Mouse (Mus musculus): Measurements from ENCODE around the gene 1810055G02Rik. TPM values are rescaled to one million over a fixed set of nuclear protein-coding genes. Genes with fewer than 3 reads are reported as not detected.

Gene 1810055G02Rik
- polyA plus RNA-seq, 1 experiment from 2014 or later = 54.4 TPM

DNA sequence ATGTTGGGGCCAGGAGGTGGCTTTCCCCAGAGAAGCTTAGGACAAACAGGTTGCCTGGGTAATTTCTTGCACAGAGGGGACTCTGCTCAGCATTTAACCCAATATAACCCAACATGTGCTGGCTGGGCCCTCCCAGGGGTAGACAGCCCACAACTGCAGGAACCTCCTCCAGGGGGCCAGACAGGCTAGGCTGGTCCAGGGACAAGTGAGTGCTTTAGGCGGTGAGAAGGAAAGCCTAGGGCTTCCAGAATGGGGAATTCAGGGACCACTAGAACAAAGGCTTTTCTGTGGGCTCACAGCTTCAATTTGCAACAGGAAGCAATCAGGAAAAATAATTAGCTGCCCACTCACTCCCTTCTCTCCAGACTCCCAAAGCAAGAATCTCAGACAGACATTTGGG is 23.7 kb upstream of the 1810055G02Rik start:
- 8% methylated on average over 1 of the region's 1 CpGs for WGBS
- H3K4me2 ChIP-seq (replicated peaks) = peak overlapping the region; percentile 96
- peak overlapping the region; percentile 90 for H3K27ac ChIP-seq
- H3K4me3 ChIP-seq = peak overlapping the region; percentile 97
- H3K27me3 ChIP-seq = no peaks in the 10 kb centered on the region
- peak overlapping the region; percentile 99 for H3K9ac ChIP-seq
- no peaks in the 10 kb centered on the region for H3K9me3 ChIP-seq
- ATAC-seq (ENCODE audit: low FRiP score, low read depth) = no peak
- peaks cover 75% of the 10 kb centered on the region for H3K4me1 ChIP-seq
- no peaks in the 10 kb centered on the region for H3K36me3 ChIP-seq

GRCm38 (mm10) chr19:3684957-3685580 is 23.0 kb upstream of the 1810055G02Rik start:
- no peaks in the 10 kb centered on the region for H3K9me3 ChIP-seq
- WGBS = 4% methylated on average over 11 of the region's 11 CpGs
- peak overlapping the region; percentile 96 for H3K4me2 ChIP-seq (replicated peaks)
- peak overlapping the region; percentile 99 for H3K9ac ChIP-seq
- H3K4me3 ChIP-seq = peak overlapping the region; percentile 97
- no peak for ATAC-seq (ENCODE audit: low FRiP score, low read depth)
- no peaks in the 10 kb centered on the region for H3K36me3 ChIP-seq
- no peaks in the 10 kb centered on the region for H3K27me3 ChIP-seq
- peaks cover 72% of the 10 kb centered on the region for H3K4me1 ChIP-seq
- H3K27ac ChIP-seq = peak overlapping the region; percentile 90

GRCm38 (mm10) chr19:3685611-3686214 is 22.4 kb upstream of the 1810055G02Rik start:
- Histone ChIP-seq H3K4me3 (peak overlapping the region; percentile 97), H3K9ac (peak overlapping the region; percentile 99), H3K9me3 (no peaks in the 10 kb centered on the region), H3K27me3 (no peaks in the 10 kb centered on the region), H3K36me3 (no peaks in the 10 kb centered on the region), H3K27ac (peak overlapping the region; percentile 90), H3K4me1 (peaks cover 66% of the 10 kb centered on the region), H3K4me2 (replicated peaks) (peak overlapping the region; percentile 96)
- ATAC-seq (ENCODE audit: low FRiP score, low read depth) = peak; percentile 37
- WGBS = under 1% methylated on average over 43 of the region's 45 CpGs

- no peaks in the 10 kb centered on the region for H3K36me3 ChIP-seq
- peak; percentile 55; the same call in 1 of the 2 replicates for ATAC-seq (ENCODE audit: low FRiP score, low read depth)
- H3K27ac ChIP-seq = peak within 1 kb of the TSS; percentile 90
- H3K9me3 ChIP-seq = no peaks in the 10 kb centered on the region
- WGBS = under 1% methylated on average over 51 of the region's 83 CpGs
- no peaks in the 10 kb centered on the region for H3K27me3 ChIP-seq
- H3K4me2 ChIP-seq (replicated peaks) = peak within 1 kb of the TSS; percentile 96
- peaks cover 59% of the 10 kb centered on the region for H3K4me1 ChIP-seq
- peak within 1 kb of the TSS; percentile 97 for H3K4me3 ChIP-seq
- peak within 1 kb of the TSS; percentile 99 for H3K9ac ChIP-seq
Observed at GRCm38 (mm10) chr19:3686215-3686894, 21.7 kb upstream of the 1810055G02Rik start, which contains the start of gene Lrp5. TSS of gene Lrp5 (minus strand) at chr19:3686564.

DNA sequence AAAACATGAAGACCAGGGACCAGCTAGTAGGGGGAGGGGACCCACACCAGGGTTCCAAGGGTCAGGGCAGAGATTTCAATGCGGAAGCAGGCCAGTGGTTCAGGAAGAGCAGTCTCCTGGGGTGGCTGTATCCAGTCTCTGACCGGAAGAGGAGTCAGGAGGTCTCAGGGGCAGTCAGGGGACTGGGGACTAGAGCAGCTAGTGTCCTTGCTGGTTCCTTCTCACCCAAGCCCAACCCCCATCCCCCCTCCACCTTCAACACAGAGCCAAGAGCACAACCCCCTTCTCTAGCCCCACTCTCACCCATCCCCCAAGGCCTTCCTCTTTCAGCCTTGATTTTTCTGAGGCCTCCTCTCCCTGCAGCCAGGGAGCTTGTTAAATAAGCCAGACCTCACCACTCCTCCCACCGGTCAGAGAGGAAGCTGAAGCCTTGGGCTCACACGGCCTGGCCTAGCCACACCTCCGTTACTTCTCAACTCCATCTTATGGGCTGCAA is 20.4 kb upstream of the 1810055G02Rik start:
- Histone ChIP-seq H3K4me2 (replicated peaks) (peak overlapping the region; percentile 9), H3K4me1 (peaks cover 46% of the 10 kb centered on the region), H3K27ac (peak overlapping the region; percentile 39), H3K27me3 (no peaks in the 10 kb centered on the region), H3K9me3 (no peaks in the 10 kb centered on the region), H3K4me3 (no peak overlapping the region), H3K36me3 (no peaks in the 10 kb centered on the region), H3K9ac (no peak overlapping the region)
- peak; percentile 42; the same call in 1 of the 2 replicates for ATAC-seq (ENCODE audit: low FRiP score, low read depth)
- 16% methylated on average over 5 of the region's 5 CpGs for WGBS

DNA sequence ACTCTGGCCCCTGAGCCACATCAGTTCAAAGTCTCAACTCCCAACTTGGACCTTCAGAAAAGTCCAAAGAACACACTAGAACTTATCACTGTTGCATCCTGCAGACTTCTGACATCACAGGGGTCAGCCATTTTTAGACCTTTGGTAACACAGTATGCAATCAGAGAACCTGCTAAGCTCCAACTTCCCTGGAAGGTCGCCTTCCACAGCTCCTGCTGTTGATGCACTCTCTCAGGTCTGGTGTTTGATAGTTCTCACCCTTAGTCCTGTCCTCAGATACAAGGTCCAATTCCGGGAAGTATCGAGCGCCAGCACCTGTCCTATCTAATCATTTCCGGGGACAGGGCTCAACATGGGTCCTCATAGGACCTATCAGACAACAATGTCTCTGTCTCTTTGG is 16.8 kb upstream of the 1810055G02Rik start:
- Histone ChIP-seq H3K36me3 (no peaks in the 10 kb centered on the region), H3K9ac (no peak overlapping the region), H3K4me3 (no peak overlapping the region), H3K9me3 (no peaks in the 10 kb centered on the region), H3K4me2 (replicated peaks) (no peak overlapping the region), H3K4me1 (peaks cover 18% of the 10 kb centered on the region), H3K27ac (no peak overlapping the region), H3K27me3 (no peaks in the 10 kb centered on the region)
- WGBS = 90% methylated on average over 5 of the region's 5 CpGs
- no peak for ATAC-seq (ENCODE audit: low FRiP score, low read depth)

- Histone ChIP-seq H3K9ac (no peak overlapping the region), H3K36me3 (no peaks in the 10 kb centered on the region), H3K27ac (no peak overlapping the region), H3K4me1 (peaks cover 6% of the 10 kb centered on the region), H3K4me2 (replicated peaks) (no peak overlapping the region), H3K9me3 (no peaks in the 10 kb centered on the region), H3K4me3 (no peak overlapping the region), H3K27me3 (no peaks in the 10 kb centered on the region)
- 61% methylated on average over 6 of the region's 6 CpGs for WGBS
- no peak for ATAC-seq (ENCODE audit: low FRiP score, low read depth)
Observed at GRCm38 (mm10) chr19:3692414-3693145, 15.5 kb upstream of the 1810055G02Rik start.

DNA sequence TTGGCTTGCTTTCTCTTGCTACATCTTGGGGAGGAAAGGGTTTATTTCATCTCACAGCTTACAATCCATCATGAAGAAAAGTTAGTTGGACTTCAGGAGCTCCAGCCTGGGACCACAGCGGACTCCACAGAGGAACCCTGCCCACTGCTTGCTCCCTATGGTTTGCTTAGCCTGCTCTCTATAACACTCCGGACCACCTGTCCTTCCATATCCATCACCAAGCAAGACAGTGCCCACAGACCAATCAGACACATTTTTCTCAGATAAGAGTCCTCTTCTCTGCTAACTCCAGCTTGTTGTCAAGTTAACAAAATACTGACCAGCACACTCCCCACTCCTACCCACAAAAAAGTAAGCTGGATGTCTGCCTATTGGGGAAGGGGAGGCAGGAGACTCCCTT is 13.6 kb upstream of the 1810055G02Rik start:
- no peaks in the 10 kb centered on the region for H3K4me1 ChIP-seq
- H3K27ac ChIP-seq = no peak overlapping the region
- 86% methylated on average over 2 of the region's 2 CpGs for WGBS
- no peaks in the 10 kb centered on the region for H3K27me3 ChIP-seq
- no peak overlapping the region for H3K4me3 ChIP-seq
- H3K4me2 ChIP-seq (replicated peaks) = no peak overlapping the region
- ATAC-seq (ENCODE audit: low FRiP score, low read depth) = no peak
- H3K36me3 ChIP-seq = no peaks in the 10 kb centered on the region
- H3K9me3 ChIP-seq = no peaks in the 10 kb centered on the region
- H3K9ac ChIP-seq = no peak overlapping the region

GRCm38 (mm10) chr19:3695006-3695405 is 13.1 kb upstream of the 1810055G02Rik start:
- Histone ChIP-seq H3K36me3 (no peaks in the 10 kb centered on the region), H3K9ac (no peak overlapping the region), H3K27ac (no peak overlapping the region), H3K27me3 (no peaks in the 10 kb centered on the region), H3K4me1 (no peaks in the 10 kb centered on the region), H3K4me3 (no peak overlapping the region), H3K4me2 (replicated peaks) (no peak overlapping the region), H3K9me3 (no peaks in the 10 kb centered on the region)
- 80% methylated on average over 3 of the region's 3 CpGs for WGBS
- ATAC-seq (ENCODE audit: low FRiP score, low read depth) = no peak

- Histone ChIP-seq H3K27me3 (no peaks in the 10 kb centered on the region), H3K4me2 (replicated peaks) (no peak overlapping the region), H3K4me1 (no peaks in the 10 kb centered on the region), H3K9ac (no peak overlapping the region), H3K36me3 (no peaks in the 10 kb centered on the region), H3K27ac (no peak overlapping the region), H3K4me3 (no peak overlapping the region), H3K9me3 (no peaks in the 10 kb centered on the region)
- no peak for ATAC-seq (ENCODE audit: low FRiP score, low read depth)
- WGBS = 80% methylated on average over 4 of the region's 4 CpGs
Observed at GRCm38 (mm10) chr19:3695471-3695870, 12.6 kb upstream of the 1810055G02Rik start.

DNA sequence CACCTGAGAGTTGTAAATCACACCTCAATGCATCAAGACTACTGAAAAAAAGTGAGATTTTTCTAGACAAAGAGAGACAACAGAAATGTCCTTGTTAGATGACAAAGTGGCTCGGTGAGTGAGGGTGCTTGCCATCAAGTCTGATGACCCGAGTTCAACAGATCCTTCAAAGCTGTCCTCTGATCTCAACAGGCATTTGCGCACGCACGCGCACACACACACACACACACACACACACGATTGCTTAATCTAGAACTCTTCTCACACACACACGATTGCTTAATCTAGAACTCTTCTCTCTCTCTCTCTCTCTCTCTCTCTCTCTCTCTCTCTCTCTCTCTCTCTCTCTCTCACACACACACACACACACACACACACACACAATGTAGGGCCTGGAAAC is 12.1 kb upstream of the 1810055G02Rik start:
- 90% methylated on average over 8 of the region's 8 CpGs for WGBS
- Histone ChIP-seq H3K4me2 (replicated peaks) (no peak overlapping the region), H3K9ac (no peak overlapping the region), H3K9me3 (no peaks in the 10 kb centered on the region), H3K27ac (no peak overlapping the region), H3K36me3 (no peaks in the 10 kb centered on the region), H3K4me3 (no peak overlapping the region), H3K4me1 (no peaks in the 10 kb centered on the region), H3K27me3 (no peaks in the 10 kb centered on the region)
- no peak for ATAC-seq (ENCODE audit: low FRiP score, low read depth)

DNA sequence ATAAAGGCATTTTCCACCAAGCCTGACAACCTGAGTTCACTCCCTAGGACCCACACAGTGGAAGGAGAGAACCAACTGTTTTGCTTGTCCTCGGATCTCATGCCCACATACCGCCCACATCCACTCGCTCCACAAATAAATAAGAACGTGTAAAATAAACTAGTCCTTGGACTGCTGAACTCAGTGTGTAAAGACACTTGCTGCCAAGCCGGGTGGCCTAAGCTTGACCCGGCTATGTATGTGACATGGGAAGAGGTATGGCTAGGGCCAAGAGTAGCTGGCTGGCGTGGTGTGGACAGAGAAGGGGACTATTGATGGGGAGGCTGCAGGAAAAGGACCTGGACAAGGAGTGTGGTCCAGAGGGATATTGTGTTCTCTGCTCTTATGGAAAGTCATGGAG is 10.1 kb upstream of the 1810055G02Rik start:
- H3K27ac ChIP-seq = no peak overlapping the region
- no peaks in the 10 kb centered on the region for H3K36me3 ChIP-seq
- no peaks in the 10 kb centered on the region for H3K27me3 ChIP-seq
- no peaks in the 10 kb centered on the region for H3K9me3 ChIP-seq
- WGBS = 85% methylated on average over 7 of the region's 7 CpGs
- H3K9ac ChIP-seq = no peak overlapping the region
- no peak overlapping the region for H3K4me3 ChIP-seq
- no peak overlapping the region for H3K4me2 ChIP-seq (replicated peaks)
- no peak for ATAC-seq (ENCODE audit: low FRiP score, low read depth)
- H3K4me1 ChIP-seq = no peaks in the 10 kb centered on the region
